Mouse (Mus musculus) telencephalon, adult 2 months (tissue): ENCODE data around the gene Olfr871.
"Not testable (repeated sequence)": the region's sequence is repeated elsewhere in the genome, so short reads cannot be mapped to it uniquely, and the experiment has no call there.

Source experiments
- DNase-seq: peaks from one replicate; pipeline ENCODE4 v3.0.0-alpha.2; 2011; ENCODE audit warnings: low read depth, low spot score

Gene Olfr871

DNA sequence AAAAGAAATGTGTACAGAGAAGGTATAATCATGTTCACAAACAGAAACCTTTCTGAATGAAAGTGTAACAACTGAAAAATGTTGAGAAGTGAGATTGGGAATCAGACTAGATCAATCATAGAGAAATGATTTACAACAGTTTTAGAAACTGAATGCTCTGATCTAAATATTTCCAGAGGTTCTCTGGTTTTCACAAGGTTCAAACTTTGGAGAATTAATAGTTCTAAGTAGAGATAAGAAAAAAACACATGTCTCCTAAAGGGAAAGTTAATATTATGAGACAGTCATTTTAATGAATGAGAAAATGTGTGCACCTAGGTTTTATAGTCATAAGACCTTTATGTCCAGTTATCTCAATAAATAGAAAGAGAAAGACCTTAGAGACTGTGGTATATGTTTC, at the start of gene Olfr871:
TSS of gene Olfr871 (plus strand) at position 301 of the 400 bp plus-strand sequence.
- DNase-seq: no peak

DNA sequence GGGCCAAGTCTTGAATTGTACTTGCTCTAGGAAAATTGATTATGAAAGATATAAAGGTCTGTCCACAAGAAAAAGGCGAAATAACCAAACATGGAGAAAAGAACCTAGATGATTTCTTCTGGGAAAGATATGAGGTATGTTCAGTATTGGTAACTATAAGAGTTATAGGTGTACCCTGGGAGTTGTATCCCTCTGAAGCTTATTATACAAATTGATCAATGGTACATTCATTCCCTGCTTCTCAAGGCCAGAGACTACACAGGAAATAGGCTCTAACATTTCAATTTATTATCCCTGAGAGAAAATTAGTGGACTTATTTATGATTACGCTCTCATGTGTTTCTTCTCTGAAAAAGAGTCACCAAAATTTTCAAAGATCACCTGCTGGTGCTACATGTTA, 38.0 kb upstream of the Olfr871 start, which contains the start of gene Olfr870:
TSS of gene Olfr870 (minus strand) at position 101 of the 400 bp plus-strand sequence.
- DNase-seq: no peak

GRCm38 (mm10) chr9:20179463-20179862, 32.5 kb upstream of the Olfr871 start:
- DNase-seq: no peak

GRCm38 (mm10) chr9:20202131-20202530, 9.9 kb upstream of the Olfr871 start:
- DNase-seq: no peak

- DNase-seq: not testable (repeated sequence)
These were observed 8.5 kb upstream of the Olfr871 start for GRCm38 (mm10) chr9:20203413-20203984.

DNA sequence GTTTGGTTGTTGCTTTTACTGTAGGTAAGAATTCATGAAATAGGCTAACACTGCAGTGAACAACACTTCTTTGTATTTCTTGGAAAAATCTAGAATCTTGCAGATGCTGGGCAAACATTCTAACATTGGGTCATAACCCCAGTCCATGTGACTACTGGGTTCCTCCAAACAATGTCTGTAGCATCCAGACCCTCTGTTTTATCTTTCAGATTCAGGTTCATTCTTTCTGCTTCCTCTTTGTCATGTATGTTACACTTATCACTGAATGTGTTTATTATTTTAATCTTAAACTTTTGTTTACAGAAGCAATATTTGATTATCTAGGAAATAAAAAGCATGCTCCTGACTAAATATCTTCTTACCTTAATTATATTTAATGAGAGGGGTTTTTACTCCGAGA, 1.2 kb upstream of the Olfr871 start:
- no peak for DNase-seq

- DNase-seq: no peak
These were observed 530 bp upstream of the Olfr871 start for GRCm38 (mm10) chr9:20211477-20211876.

DNA sequence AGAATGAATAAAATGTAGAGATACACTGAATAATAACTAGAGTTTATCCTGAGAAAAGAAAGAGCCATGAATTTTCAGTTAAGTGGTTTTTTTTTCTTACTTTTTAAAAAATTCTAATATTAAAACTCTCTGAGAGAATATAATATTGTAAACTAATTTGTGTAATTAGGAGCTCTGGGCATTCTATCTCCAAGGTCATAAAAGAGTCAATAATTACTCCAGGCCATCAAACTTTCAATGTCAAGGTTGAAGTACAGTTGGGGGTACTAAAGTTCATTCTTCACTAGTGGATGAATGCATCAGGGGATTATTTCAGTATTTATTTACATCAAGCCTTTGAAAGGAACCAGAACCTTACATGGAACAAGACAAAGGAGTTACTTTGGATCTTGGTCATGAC, 24.8 kb downstream of the Olfr871 start, which contains the start of gene Olfr872:
TSS of gene Olfr872 (plus strand) at position 301 of the 400 bp plus-strand sequence.
- DNase-seq: no peak

DNA sequence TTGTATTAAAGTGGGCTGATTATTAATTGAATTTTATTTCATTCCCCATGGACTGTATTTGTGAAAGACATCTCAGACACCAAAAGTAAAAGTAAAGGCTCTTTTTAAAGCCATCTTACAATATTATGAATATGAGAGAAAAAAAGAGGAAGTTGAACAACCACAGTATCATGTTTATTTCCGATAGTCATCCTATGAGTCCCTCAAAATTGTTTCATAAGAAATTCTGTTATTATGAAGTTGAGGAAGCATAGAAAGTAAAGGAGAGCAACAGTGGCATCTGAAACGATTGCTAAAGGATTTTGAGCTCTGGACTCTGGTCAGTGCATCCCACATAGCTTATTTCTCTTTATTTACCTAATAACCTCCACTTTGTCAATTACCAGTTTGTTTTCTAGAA, 25.4 kb downstream of the Olfr871 start:
- no peak for DNase-seq
